Mouse (Mus musculus) MEL (cell line): ENCODE measurements around the gene Ubash3b. TPM values are rescaled to one million over a fixed set of nuclear protein-coding genes. Genes with fewer than 3 reads are reported as not detected.
A peak's percentile ranks its signal among the peaks of the same experiment; 100 is the strongest.

Experiments
- DNase-seq: peaks from one replicate; pipeline ENCODE4 v3.0.0; 2011; ENCODE audit warnings: low read depth, low spot score
- H3K27ac ChIP-seq: 2 replicates; pipeline ENCODE4 v1.5.1; 2012; ENCODE audit warnings: low read depth, mild to moderate bottlenecking, control low read depth, low read length, moderate library complexity; ENCODE audit not compliant: control insufficient read depth
- H3K27me3 ChIP-seq, 2 experiments: fragments of 150-350 bp in 1 of 2; sonication (generic) in 1 of 2; 2 replicates each; pipeline ENCODE4 v1.6.1; 2012; ENCODE audit warnings: low read length in 2 of 2, mild to moderate bottlenecking in 2 of 2, improper control_type of control experiment in 1 of 2, moderate library complexity in 1 of 2; ENCODE audit not compliant: insufficient read depth in 2 of 2, control insufficient read depth in 1 of 2
- H3K36me3 ChIP-seq, 2 experiments: 2 replicates each; pipeline ENCODE4 v1.6.1; 2012 to 2014; ENCODE audit warnings: low read length in 2 of 2, improper control_type of control experiment in 1 of 2, inconsistent platforms in 1 of 2, mild to moderate bottlenecking in 1 of 2; ENCODE audit not compliant: insufficient read depth in 2 of 2, control insufficient read depth in 1 of 2
- H3K4me1 ChIP-seq, 2 experiments: fragments of 150-350 bp in 1 of 2; sonication (generic) in 1 of 2; 2 replicates each; pipeline ENCODE4 v1.6.1; 2012; ENCODE audit warnings: low read length in 2 of 2, improper control_type of control experiment in 1 of 2, mild to moderate bottlenecking in 1 of 2; ENCODE audit not compliant: insufficient read depth in 2 of 2, control insufficient read depth in 1 of 2
- H3K4me3 ChIP-seq, 2 experiments: fragments of 150-350 bp in 1 of 2; sonication (generic) in 1 of 2; 2 replicates each; pipeline ENCODE4 v1.5.1; 2012; ENCODE audit warnings: low read depth in 2 of 2, low read length in 2 of 2, mild to moderate bottlenecking in 2 of 2, moderate library complexity in 2 of 2, control low read depth in 1 of 2, improper control_type of control experiment in 1 of 2; ENCODE audit not compliant: control insufficient read depth in 1 of 2, insufficient read depth in 1 of 2
- H3K79me2 ChIP-seq: 2 replicates; pipeline ENCODE4 v1.6.1; 2012; ENCODE audit warnings: mild to moderate bottlenecking, low read length, moderate library complexity; ENCODE audit not compliant: control insufficient read depth, poor library complexity, insufficient read depth
- H3K9ac ChIP-seq: 2 replicates; pipeline ENCODE4 v1.6.1; 2012; ENCODE audit warnings: low read depth, mild to moderate bottlenecking, control low read depth, low read length, moderate library complexity; ENCODE audit not compliant: control insufficient read depth, poor library complexity, severe bottlenecking
- H3K9me3 ChIP-seq: fragments of 150-350 bp; sonication (generic); replicated peaks from 2 replicates; pipeline ENCODE4 v1.6.1; 2012; ENCODE audit warnings: mild to moderate bottlenecking, low read length, improper control_type of control experiment, moderate library complexity; ENCODE audit not compliant: insufficient read depth
- BHLHE40 ChIP-seq: IDR thresholded peaks from 2 replicates; pipeline ENCODE4 v1.6.1; 2012; ENCODE audit warnings: low read depth, mild to moderate bottlenecking, inconsistent platforms, low read length, improper control_type of control experiment, borderline replicate concordance
- ELF1 ChIP-seq: IDR thresholded peaks from 2 replicates; pipeline ENCODE4 v1.6.1; 2014; ENCODE audit warnings: low read depth, mild to moderate bottlenecking, inconsistent platforms, low read length, improper control_type of control experiment, moderate library complexity
- EP300 ChIP-seq, 2 experiments: IDR thresholded peaks; 2 replicates each; pipeline ENCODE4 v1.6.1; 2011; ENCODE audit warnings: improper control_type of control experiment in 2 of 2, low read length in 2 of 2, low read depth in 1 of 2, mild to moderate bottlenecking in 1 of 2
- GABPA ChIP-seq: IDR thresholded peaks from 2 replicates; pipeline ENCODE4 v1.6.1; 2012; ENCODE audit warnings: low read depth, mild to moderate bottlenecking, inconsistent platforms, low read length, improper control_type of control experiment, moderate library complexity
- HCFC1 ChIP-seq: IDR thresholded peaks from 2 replicates; pipeline ENCODE4 v1.6.1; 2012; ENCODE audit warnings: low read depth, mild to moderate bottlenecking, inconsistent platforms, low read length, improper control_type of control experiment, moderate library complexity
- KAT2A ChIP-seq: conservative IDR thresholded peaks from 2 replicates; pipeline ENCODE4 v1.6.1; 2012; ENCODE audit warnings: low read depth, low read length, improper control_type of control experiment, inconsistent platforms
- MAFK ChIP-seq: IDR thresholded peaks from 2 replicates; pipeline ENCODE4 v1.6.1; 2011; ENCODE audit warnings: low read depth, mild to moderate bottlenecking, low read length, improper control_type of control experiment, borderline replicate concordance
- MAX ChIP-seq: IDR thresholded peaks from 2 replicates; pipeline ENCODE4 v1.6.1; 2011; ENCODE audit warnings: low read length, improper control_type of control experiment
- MEF2A ChIP-seq: IDR thresholded peaks from 2 replicates; pipeline ENCODE4 v1.6.1; 2014; ENCODE audit warnings: low read depth, mild to moderate bottlenecking, inconsistent platforms, low read length, improper control_type of control experiment; ENCODE audit not compliant: poor library complexity, insufficient replicate concordance, severe bottlenecking; ENCODE audit errors: extremely low read depth
- MXI1 ChIP-seq: IDR thresholded peaks from 2 replicates; pipeline ENCODE4 v1.6.1; 2011; ENCODE audit warnings: mild to moderate bottlenecking, low read depth, low read length, improper control_type of control experiment
- MYB ChIP-seq: IDR thresholded peaks from 2 replicates; pipeline ENCODE4 v1.6.1; 2011; ENCODE audit warnings: mild to moderate bottlenecking, low read depth, low read length, improper control_type of control experiment
- NRF1 ChIP-seq: IDR thresholded peaks from 2 replicates; pipeline ENCODE4 v1.6.1; 2014; ENCODE audit warnings: low read depth, mild to moderate bottlenecking, inconsistent platforms, low read length, improper control_type of control experiment, moderate library complexity; ENCODE audit not compliant: poor library complexity, insufficient read depth, severe bottlenecking
- RAD21 ChIP-seq: IDR thresholded peaks from 2 replicates; pipeline ENCODE4 v1.6.1; 2011; ENCODE audit warnings: mild to moderate bottlenecking, low read depth, low read length, improper control_type of control experiment
- RCOR1 ChIP-seq: IDR thresholded peaks from 2 replicates; pipeline ENCODE4 v1.6.1; 2012; ENCODE audit warnings: low read depth, mild to moderate bottlenecking, inconsistent platforms, low read length, improper control_type of control experiment
- SIN3A ChIP-seq: IDR thresholded peaks from 2 replicates; pipeline ENCODE4 v1.6.1; 2012; ENCODE audit warnings: low read length, improper control_type of control experiment, inconsistent platforms
- SMC3 ChIP-seq: IDR thresholded peaks from 2 replicates; pipeline ENCODE4 v1.6.1; 2011; ENCODE audit warnings: low read depth, low read length, improper control_type of control experiment
- TAL1 ChIP-seq: IDR thresholded peaks from 2 replicates; pipeline ENCODE4 v1.6.1; 2012; ENCODE audit warnings: mild to moderate bottlenecking, inconsistent platforms, low read length, moderate library complexity, mixed read lengths
- TBP ChIP-seq: IDR thresholded peaks from 2 replicates; pipeline ENCODE4 v1.8.0; 2011; ENCODE audit warnings: low read depth, low read length, improper control_type of control experiment
- USF2 ChIP-seq, 2 experiments: IDR thresholded peaks; 2 replicates each; pipeline ENCODE4 v1.6.1; 2011 to 2012; ENCODE audit warnings: improper control_type of control experiment in 2 of 2, low read length in 2 of 2, borderline replicate concordance in 1 of 2, inconsistent platforms in 1 of 2, low read depth in 1 of 2, mild to moderate bottlenecking in 1 of 2; ENCODE audit not compliant: insufficient read depth in 1 of 2
- ZMIZ1 ChIP-seq: IDR thresholded peaks from 2 replicates; pipeline ENCODE4 v1.6.1; 2012; ENCODE audit warnings: low read depth, mild to moderate bottlenecking, inconsistent platforms, low read length, improper control_type of control experiment, moderate library complexity
- ZNF384 ChIP-seq: IDR thresholded peaks from 2 replicates; pipeline ENCODE4 v1.6.1; 2012; ENCODE audit warnings: low read depth, mild to moderate bottlenecking, inconsistent platforms, low read length, improper control_type of control experiment
- polyA plus RNA-seq, 2 experiments: library from polyadenylated mRNA; stranded (reverse) in 1 of 2; unstranded in 1 of 2; fragments of >175 nt in 1 of 2; fragments of >200 nt in 1 of 2; gene quantifications; 2 replicates each; pipeline versions ENCODE4 v1.2.1 to v1.2.4; 2012; ENCODE audit warnings: low replicate concordance in 2 of 2, low read depth in 1 of 2; ENCODE audit not compliant: insufficient read length in 2 of 2, insufficient read depth in 1 of 2, missing spikeins in 1 of 2
- total RNA-seq: library from RNA; depleted of rRNA; stranded (reverse); fragments of 300-350 nt; gene quantifications from 2 replicates; pipeline ENCODE4 v1.2.3, GENCODE M21; 2012

Gene Ubash3b
- total and polyA plus RNA-seq, 3 experiments, result 5.4 to 11.3 TPM; not detected in 1

GRCm38 (mm10) chr9:41157020-41157871 lies 4.3 kb downstream of the Ubash3b start (continued):
- TF ChIP-seq MAX (no peak), HCFC1 (peak; percentile 62; the same call in 1 of the 2 replicates), MYB (no peak), MAFK (no peak), ZNF384 (no peak), GABPA (no peak), BHLHE40 (no peak), MXI1 (no peak; the same call in 1 of the 2 replicates), SIN3A (peak; percentile 59; the same call in 1 of the 2 replicates), SMC3 (no peak), MEF2A (no peak), NRF1 (0 out of 2 replicates have a peak, but pooled peaks have one; percentile 23), TBP (0 out of 2 replicates have a peak, but pooled peaks have one; percentile 42), KAT2A (no peak), USF2 (IDR thresholded peaks at IDR 0.05; ENCODE audit: borderline replicate concordance in 1 of 2, insufficient read depth in 1 of 2, low read depth in 1 of 2, low read length in 2 of 2) (no peak), RAD21 (no peak), RCOR1 (no peak), ZMIZ1 (no peak)
- TF ChIP-seq, all 39 proteins: peak for 9

- H3K4me1 ChIP-seq, result peaks cover 10 to 31% of the 10 kb centered on the region in 2 experiments
- no peak overlapping the region for H3K27ac ChIP-seq
- peaks cover 0 to 12% of the 10 kb centered on the region in 2 experiments; a peak in 2 of 4 replicates for H3K36me3 ChIP-seq
- TF ChIP-seq TAL1 (no peak), ELF1 (no peak), USF2 (IDR thresholded peaks at IDR 0.05; ENCODE audit: borderline replicate concordance in 1 of 2, insufficient read depth in 1 of 2, low read depth in 1 of 2, low read length in 2 of 2) (no peak), EP300 (IDR thresholded peaks at IDR 0.05; ENCODE audit: low read depth in 1 of 2, low read length in 2 of 2) (0 out of 4 replicates have a peak, but pooled peaks of 1 of the 2 experiments have one; percentile 4)
- H3K9me3 ChIP-seq, result no peaks in the 10 kb centered on the region
- peak overlapping the region; percentile 90 to 100 for H3K4me3 ChIP-seq
- peaks cover 12% of the 10 kb centered on the region for H3K79me2 ChIP-seq
- no peak for DNase-seq
- H3K9ac ChIP-seq, result peak overlapping the region; percentile 87
- no peaks in the 10 kb centered on the region for H3K27me3 ChIP-seq
These were observed 4.8 kb downstream of the Ubash3b start for GRCm38 (mm10) chr9:41156720-41157019.
